Mouse (Mus musculus) olfactory bulb, adult 2 months (tissue): ENCODE data around the gene St6galnac3. TPM values are rescaled to one million over a fixed set of nuclear protein-coding genes. Genes with fewer than 3 reads are reported as not detected.

Source experiments
- H3K27ac ChIP-seq: fragments of 200-500 bp; 2 replicates; pipeline ENCODE4 v1.5.1; 2012; ENCODE audit warnings: low read depth, low read length; ENCODE audit not compliant: insufficient read depth
- H3K4me1 ChIP-seq: fragments of 200-500 bp; 2 replicates; pipeline ENCODE4 v1.6.1; 2012; ENCODE audit warnings: low read length; ENCODE audit not compliant: control insufficient read depth, insufficient read depth
- H3K4me3 ChIP-seq: fragments of 200-500 bp; 2 replicates; pipeline ENCODE4 v1.5.1; 2012; ENCODE audit warnings: mild to moderate bottlenecking, low read depth, low read length, moderate library complexity; ENCODE audit not compliant: insufficient read depth
- CTCF ChIP-seq: fragments of 200-500 bp; IDR thresholded peaks from 2 replicates; pipeline ENCODE4 v1.5.1; 2012; ENCODE audit warnings: low read depth, mild to moderate bottlenecking, low read length, moderate library complexity; ENCODE audit not compliant: insufficient read depth
- POLR2A ChIP-seq: fragments of 200-500 bp; IDR thresholded peaks from 2 replicates; pipeline ENCODE4 v1.6.1; 2012; ENCODE audit warnings: mild to moderate bottlenecking, low read depth, low read length, moderate library complexity; ENCODE audit not compliant: insufficient read depth
- WGBS: fragments of 180-500 bp; shearing (Covaris S2); methylation state at CpG from one replicate; pipeline ENCODE4 v1.1.7; 2018; 5-methylcytosine and 5-hydroxymethylcytosine counted together
- polyA plus RNA-seq: library from polyadenylated mRNA; stranded (reverse); fragments of >200 nt; gene quantifications from 2 replicates; pipeline ENCODE4 v1.2.4, GENCODE M21; 2012; ENCODE audit warnings: low replicate concordance; ENCODE audit not compliant: missing spikeins, insufficient read depth, insufficient read length

St6galnac3 gene
- polyA plus RNA-seq, 1 experiment: not detected

DNA sequence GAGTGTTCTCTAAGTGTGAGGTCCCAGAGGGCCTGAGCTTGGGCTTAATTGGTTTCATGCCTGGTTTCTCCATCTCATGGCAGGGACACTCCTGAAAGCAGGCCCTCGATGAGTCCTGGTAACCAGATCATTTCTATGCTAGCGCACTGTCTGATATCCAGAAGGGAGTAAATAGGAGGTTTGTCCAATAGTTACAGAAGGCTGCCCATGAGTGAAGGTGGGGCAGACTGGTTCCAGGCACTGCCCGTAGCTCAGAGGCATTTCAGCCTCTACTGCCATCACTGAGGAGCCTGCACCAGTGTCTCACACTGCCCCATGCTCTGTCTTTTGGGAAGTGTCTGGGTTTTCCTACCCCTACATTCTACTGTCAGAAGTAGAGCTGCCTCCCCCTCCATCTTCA lies 72.1 kb downstream of the St6galnac3 start:
- Histone ChIP-seq H3K27ac (no peak overlapping the region), H3K4me3 (no peak overlapping the region), H3K4me1 (peaks cover 23% of the 10 kb centered on the region)
- TF ChIP-seq CTCF (no peak), POLR2A (no peak)
- 79% methylated on average over 3 of the region's 3 CpGs for WGBS

DNA sequence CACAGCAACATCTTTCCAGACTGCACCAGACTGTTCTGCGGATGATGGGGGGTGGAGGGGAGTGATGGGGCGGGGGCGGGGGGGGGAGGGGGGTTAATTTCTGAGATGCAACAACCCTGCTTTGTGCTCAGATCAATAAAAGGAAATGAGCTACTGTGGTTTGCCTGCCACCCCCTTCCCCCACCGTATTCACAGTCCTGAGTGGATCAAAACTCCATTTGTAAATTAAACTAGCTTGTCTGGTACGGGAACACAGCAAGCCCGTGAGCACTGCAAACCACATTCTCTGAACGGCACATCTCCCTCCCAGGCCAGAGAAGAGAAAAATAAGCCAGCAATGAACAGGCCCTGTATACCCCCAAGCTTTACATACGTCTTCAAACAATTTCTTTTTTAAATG lies 76.3 kb downstream of the St6galnac3 start:
- TF ChIP-seq CTCF (no peak), POLR2A (no peak)
- 42% methylated on average over 8 of the region's 8 CpGs for WGBS
- Histone ChIP-seq H3K4me1 (peaks cover 29% of the 10 kb centered on the region), H3K27ac (no peak overlapping the region), H3K4me3 (no peak overlapping the region)

DNA sequence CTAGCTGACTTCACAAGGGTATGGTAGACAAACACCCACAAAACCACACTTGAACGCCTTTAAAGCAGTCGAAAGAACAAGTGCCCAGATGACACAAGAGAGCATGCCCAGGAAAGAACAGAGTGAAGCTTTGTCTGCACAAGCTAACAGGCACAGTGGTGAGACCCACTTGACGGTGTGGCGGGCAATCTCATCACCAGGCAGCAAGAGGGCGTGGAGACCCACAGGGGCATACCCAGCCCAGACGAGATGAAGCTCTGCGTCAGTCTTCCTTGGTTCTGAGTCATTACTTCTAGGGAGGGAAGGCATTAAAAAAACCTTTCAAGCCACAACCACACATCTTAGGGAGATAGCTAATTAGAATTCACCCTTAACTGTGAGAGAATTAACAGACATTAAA lies 79.2 kb downstream of the St6galnac3 start:
- Histone ChIP-seq H3K27ac (peak overlapping the region; percentile 54; the same call in 1 of the 2 replicates), H3K4me3 (no peak overlapping the region), H3K4me1 (peaks cover 27% of the 10 kb centered on the region)
- no peak for TF ChIP-seq CTCF
- TF ChIP-seq POLR2A: no peak
- WGBS: 42% methylated on average over 7 of the region's 7 CpGs

DNA sequence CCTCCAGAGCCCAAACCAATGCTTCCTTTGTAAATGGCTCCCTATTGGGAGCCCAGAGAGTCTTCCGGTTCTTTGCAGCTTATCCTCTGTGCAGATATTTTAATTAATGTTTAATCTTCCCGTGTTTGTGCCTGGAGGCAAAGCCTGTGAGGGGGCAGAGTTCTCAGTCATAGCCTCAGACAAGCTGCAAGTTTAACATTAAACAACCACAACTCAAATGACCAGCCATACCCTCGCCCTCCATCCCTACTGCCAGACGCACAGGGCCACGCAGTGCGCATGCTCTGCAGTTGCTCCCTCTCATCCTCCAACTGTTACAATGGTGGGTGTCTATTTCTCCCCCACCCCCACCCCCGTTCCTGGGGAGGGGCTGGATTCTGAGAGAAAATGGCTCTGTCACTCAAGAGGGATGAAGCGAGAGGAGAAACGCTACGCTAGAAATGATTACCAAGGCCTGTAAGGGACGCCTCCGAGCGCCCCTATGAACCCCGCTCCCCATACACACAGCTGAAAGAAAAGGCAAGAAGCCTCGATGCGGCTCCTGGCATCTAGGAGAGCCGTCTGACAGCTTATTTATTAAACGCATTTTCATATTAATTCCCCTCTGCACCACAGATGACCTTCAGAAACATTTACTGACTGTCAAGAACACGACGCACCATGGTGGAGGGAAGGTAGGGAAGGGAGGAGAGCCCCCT lies 81.0 kb downstream of the St6galnac3 start:
- H3K27ac ChIP-seq: no peak overlapping the region
- 86% methylated on average over 20 of the region's 20 CpGs for WGBS
- TF ChIP-seq CTCF (no peak), POLR2A (no peak)
- peaks cover 27% of the 10 kb centered on the region for H3K4me1 ChIP-seq
- H3K4me3 ChIP-seq: no peak overlapping the region

DNA sequence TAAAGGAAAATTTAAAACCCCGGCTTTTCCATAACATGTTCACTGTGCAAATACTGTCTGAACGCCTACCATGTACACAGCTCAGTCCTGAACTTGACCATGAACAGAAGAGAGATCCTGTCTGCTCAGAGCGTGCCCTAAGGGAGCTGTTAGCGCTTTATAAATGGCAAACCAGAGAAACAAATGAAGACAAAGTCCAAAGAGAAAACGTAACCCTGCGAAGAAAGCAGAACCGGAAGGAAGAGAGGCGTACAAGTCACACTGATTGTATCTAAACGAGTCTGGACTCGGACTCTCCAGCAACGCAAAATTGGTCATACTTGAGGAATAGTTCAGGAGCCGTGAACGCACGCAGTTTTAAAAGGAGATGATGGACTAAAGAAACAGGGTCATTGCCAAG lies 82.1 kb downstream of the St6galnac3 start:
- TF ChIP-seq CTCF: no peak
- no peak for TF ChIP-seq POLR2A
- H3K4me1 ChIP-seq: peaks cover 22% of the 10 kb centered on the region
- H3K4me3 ChIP-seq: no peak overlapping the region
- 96% methylated on average over 14 of the region's 14 CpGs for WGBS
- H3K27ac ChIP-seq: no peak overlapping the region

DNA sequence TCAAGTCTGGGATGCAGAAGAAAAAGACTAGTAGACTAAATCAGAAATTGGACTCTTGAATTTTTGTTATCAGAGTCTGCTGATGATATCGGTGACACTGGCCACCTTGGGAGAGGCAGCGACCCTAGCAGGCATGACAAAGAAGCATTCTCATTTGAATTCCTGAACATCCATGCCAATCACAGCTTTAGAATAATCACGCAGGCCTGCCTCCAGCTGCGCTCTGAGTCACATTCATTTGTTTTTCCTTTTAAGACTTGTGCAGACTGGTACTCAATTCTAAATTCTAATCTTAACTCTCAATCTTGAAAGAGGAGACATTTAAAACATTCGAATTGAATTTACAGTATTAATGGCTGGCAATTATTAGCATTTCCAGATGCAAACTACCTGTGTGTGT lies 83.2 kb downstream of the St6galnac3 start:
- peaks cover 20% of the 10 kb centered on the region for H3K4me1 ChIP-seq
- no peak overlapping the region for H3K4me3 ChIP-seq
- TF ChIP-seq POLR2A (no peak), CTCF (no peak)
- peak overlapping the region; percentile 60 for H3K27ac ChIP-seq
- WGBS: 48% methylated on average over 5 of the region's 5 CpGs

DNA sequence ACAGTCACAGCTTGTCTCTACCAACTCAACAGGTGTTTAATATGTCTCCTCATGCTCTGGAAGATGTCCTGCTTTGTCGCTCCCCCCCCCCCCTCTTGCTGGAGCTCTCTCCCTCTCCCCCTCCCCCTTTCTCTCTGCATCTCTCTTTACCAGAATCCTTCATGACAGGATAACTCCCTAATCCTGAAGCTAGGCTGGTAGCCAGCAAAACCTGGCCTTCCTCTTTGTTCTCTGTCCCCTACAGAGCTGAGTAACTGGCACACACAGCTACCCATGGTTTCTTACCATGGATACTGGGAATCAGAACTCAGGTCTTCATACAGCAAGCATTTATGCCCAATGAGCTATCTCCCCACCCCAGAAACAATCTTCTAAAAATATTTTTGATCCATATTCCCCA lies 87.6 kb downstream of the St6galnac3 start:
- 56% methylated on average over 1 of the region's 1 CpGs for WGBS
- H3K4me1 ChIP-seq: 0 out of 2 replicates have a peak, but pooled peaks cover 4% of the 10 kb centered on the region
- TF ChIP-seq POLR2A (no peak), CTCF (no peak)
- no peak overlapping the region for H3K4me3 ChIP-seq
- H3K27ac ChIP-seq: no peak overlapping the region

DNA sequence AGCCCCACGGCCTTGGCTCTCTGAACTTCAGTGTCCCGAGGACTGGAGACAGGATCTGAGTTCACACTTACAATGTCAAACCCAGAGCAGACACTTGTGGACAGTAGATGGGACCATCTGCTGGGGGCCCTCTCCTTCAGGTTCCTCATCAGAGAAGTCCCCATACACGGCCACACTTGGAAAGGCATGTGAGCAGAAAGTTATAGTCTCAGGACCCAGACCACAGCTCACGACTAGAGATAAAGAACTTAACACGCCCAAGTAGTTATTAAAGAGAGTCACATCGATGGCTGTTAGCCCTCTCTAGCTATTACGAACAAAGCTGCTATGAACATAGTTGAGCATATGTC lies 88.2 kb downstream of the St6galnac3 start:
- 71% methylated on average over 7 of the region's 7 CpGs for WGBS
- no peak for TF ChIP-seq POLR2A
- TF ChIP-seq CTCF: no peak
- Histone ChIP-seq H3K4me1 (0 out of 2 replicates have a peak, but pooled peaks cover 5% of the 10 kb centered on the region), H3K27ac (no peak overlapping the region), H3K4me3 (no peak overlapping the region)

DNA sequence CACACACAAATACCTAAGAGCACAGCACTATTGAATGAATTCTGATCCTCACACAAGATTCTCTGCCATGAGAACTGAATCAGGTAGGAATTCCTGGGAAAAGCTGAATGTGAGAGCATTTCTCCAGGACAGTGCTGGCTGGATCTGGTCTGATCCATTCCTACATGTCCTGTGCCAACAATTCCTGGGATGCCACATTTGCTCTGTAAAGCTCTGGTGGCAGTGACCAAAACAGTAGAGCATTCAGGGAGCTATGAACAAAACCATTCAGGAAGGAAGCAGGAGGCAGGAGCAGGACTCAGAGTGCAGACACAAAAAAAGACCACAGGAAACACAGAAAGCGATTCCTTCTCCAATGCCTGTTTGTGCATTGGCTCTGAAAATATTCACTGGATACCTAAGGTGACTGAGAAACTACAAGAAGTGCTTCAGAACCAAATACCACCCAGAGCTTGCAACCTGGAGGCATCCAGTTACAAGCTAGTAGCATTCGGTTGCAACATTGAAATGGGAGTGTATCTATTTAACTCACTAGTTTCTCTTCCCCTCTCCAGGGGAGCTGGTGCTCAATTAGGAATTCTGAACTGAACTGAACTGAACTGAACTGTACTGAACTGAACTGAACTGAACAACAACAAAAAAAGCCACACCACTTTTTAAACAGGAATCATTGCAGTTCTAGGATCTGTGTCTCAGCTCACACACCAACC lies 88.7 kb downstream of the St6galnac3 start:
- Histone ChIP-seq H3K4me3 (no peak overlapping the region), H3K4me1 (0 out of 2 replicates have a peak, but pooled peaks cover 4% of the 10 kb centered on the region), H3K27ac (no peak overlapping the region)
- 42% methylated on average over 2 of the region's 2 CpGs for WGBS
- TF ChIP-seq CTCF: no peak
- no peak for TF ChIP-seq POLR2A
